Mouse (Mus musculus) WW6 (cell line): Measurements from ENCODE around the gene 1700003F12Rik.

Experiments
- DNase-seq: peaks from one replicate; pipeline ENCODE4 v3.0.0-alpha.2; 2013; ENCODE audit warnings: low read depth, low spot score

Gene 1700003F12Rik

GRCm38 (mm10) chr2:154546711-154547110 is at the start of gene 1700003F12Rik:
TSS of gene 1700003F12Rik (plus strand) at chr2:154547085.
- no peak for DNase-seq

GRCm38 (mm10) chr2:154498571-154498970 is 48.3 kb upstream of the 1700003F12Rik start:
- DNase-seq = no peak

GRCm38 (mm10) chr2:154499717-154500247 is 47.1 kb upstream of the 1700003F12Rik start:
- no peak for DNase-seq

- no peak for DNase-seq
These were observed 46.1 kb upstream of the 1700003F12Rik start for GRCm38 (mm10) chr2:154500758-154501157.

GRCm38 (mm10) chr2:154507076-154507475 is 39.8 kb upstream of the 1700003F12Rik start:
- DNase-seq = no peak

GRCm38 (mm10) chr2:154507566-154508283 is 39.2 kb upstream of the 1700003F12Rik start:
- no peak for DNase-seq

- no peak for DNase-seq
These were observed 38.4 kb upstream of the 1700003F12Rik start for GRCm38 (mm10) chr2:154508450-154508849.

- no peak for DNase-seq
These were observed 36.7 kb upstream of the 1700003F12Rik start for GRCm38 (mm10) chr2:154510141-154510540.

- DNase-seq = no peak
These were observed 29.9 kb upstream of the 1700003F12Rik start for GRCm38 (mm10) chr2:154516944-154517343.

GRCm38 (mm10) chr2:154517424-154517823 is 29.5 kb upstream of the 1700003F12Rik start:
- DNase-seq = no peak

GRCm38 (mm10) chr2:154521449-154521848 is 25.4 kb upstream of the 1700003F12Rik start:
- no peak for DNase-seq

- DNase-seq = no peak
These were observed 24.6 kb upstream of the 1700003F12Rik start for GRCm38 (mm10) chr2:154522334-154522733.

GRCm38 (mm10) chr2:154525285-154525684 is 21.6 kb upstream of the 1700003F12Rik start:
- no peak for DNase-seq

- no peak for DNase-seq
These were observed 20.4 kb upstream of the 1700003F12Rik start for GRCm38 (mm10) chr2:154526531-154526930.

- DNase-seq = no peak
These were observed 14.0 kb upstream of the 1700003F12Rik start for GRCm38 (mm10) chr2:154532888-154533287.

- DNase-seq = no peak
These were observed 12.1 kb upstream of the 1700003F12Rik start for GRCm38 (mm10) chr2:154534704-154535270.

- DNase-seq = no peak
These were observed 8.6 kb upstream of the 1700003F12Rik start for GRCm38 (mm10) chr2:154538310-154538709.

GRCm38 (mm10) chr2:154538710-154539109 is 8.2 kb upstream of the 1700003F12Rik start:
- no peak for DNase-seq

- DNase-seq = no peak
These were observed 7.2 kb upstream of the 1700003F12Rik start for GRCm38 (mm10) chr2:154539720-154540119.

- no peak for DNase-seq
These were observed 5.3 kb upstream of the 1700003F12Rik start for GRCm38 (mm10) chr2:154541630-154542029.

- no peak for DNase-seq
These were observed 3.1 kb upstream of the 1700003F12Rik start for GRCm38 (mm10) chr2:154543567-154544347.

- no peak for DNase-seq
These were observed 1.8 kb downstream of the 1700003F12Rik start for GRCm38 (mm10) chr2:154548688-154549087.
